Mouse (Mus musculus) left cerebral cortex, postnatal 25 days (tissue): ENCODE data around the gene Hbq1b. TPM values are rescaled to one million over a fixed set of nuclear protein-coding genes. Genes with fewer than 3 reads are reported as not detected.

Experiments used
- total RNA-seq, 2 experiments: library from RNA; stranded (reverse); gene quantifications; 2 replicates each; pipeline ENCODE4 v1.2.3; 2021

The Hbq1b gene
- total RNA-seq, 2 experiments from 2014 or later, result 0.73 TPM; not detected in 1

Other genes starting within 250 kb of the Hbq1b start
- gene Il9r, start 86.7 kb upstream of the Hbq1b start, total RNA-seq, result not detected
- 10 to 100 TPM; 23.7 to 23.9 TPM for gene Snrnp25, start 81.5 kb upstream of the Hbq1b start, total RNA-seq
- 10 to 100 TPM; 13.5 to 15.7 TPM for gene Rhbdf1, start 64.7 kb upstream of the Hbq1b start, total RNA-seq
- 10 to 100 TPM; 20.0 to 20.8 TPM for gene Mpg, start 60.5 kb upstream of the Hbq1b start, total RNA-seq
- gene Nprl3, start 19.3 kb upstream of the Hbq1b start, total RNA-seq, result 10 to 100 TPM; 42.5 to 50.0 TPM
- not detected for gene Hba-x, start 10.6 kb upstream of the Hbq1b start, total RNA-seq
- gene Hba-a1, start 3.5 kb upstream of the Hbq1b start, total RNA-seq, result 100 to 1,000 TPM; 501 to 528 TPM
- 100 to 1,000 TPM; 427 to 477 TPM for gene Hba-a2, start 9.5 kb downstream of the Hbq1b start, total RNA-seq
- 1 to 10 TPM in 1 of 2 experiments, not detected in 1; 1.4 TPM for gene Hbq1a, start 13.1 kb downstream of the Hbq1b start, total RNA-seq
- 10 to 100 TPM; 12.4 to 15.3 TPM for gene Sh3pxd2b, start 60.9 kb downstream of the Hbq1b start, total RNA-seq
- gene Ubtd2, start 168.4 kb downstream of the Hbq1b start, total RNA-seq, result 10 to 100 TPM; 52.9 to 65.0 TPM
- gene Efcab9, start 245.1 kb downstream of the Hbq1b start, total RNA-seq, result 1 to 10 TPM; 1.6 to 1.7 TPM
- gene Stk10, start 246.3 kb downstream of the Hbq1b start, total RNA-seq, result 1 to 10 TPM; 5.5 to 6.6 TPM